Mouse (Mus musculus) intestine, postnatal 0 days (tissue): Measurements from ENCODE around the gene Olfr93. TPM values are rescaled to one million over a fixed set of nuclear protein-coding genes. Genes with fewer than 3 reads are reported as not detected.

ENCODE experiments used
- ATAC-seq: fragments of 200-750 bp; cut with Nextera tagmentation; 2 replicates; pipeline ENCODE4 v1.8.0; 2017; ENCODE audit warnings: mild to moderate bottlenecking, moderate TSS enrichment, moderate library complexity
- H3K27ac ChIP-seq: fragments of 300-500 bp; sonication (generic); 2 replicates; pipeline ENCODE4 v1.5.1; 2014; ENCODE audit warnings: mild to moderate bottlenecking, low read depth, low read length, moderate library complexity
- H3K27me3 ChIP-seq: fragments of 300-500 bp; sonication (generic); replicated peaks from 2 replicates; pipeline ENCODE4 v1.6.1; 2014; ENCODE audit warnings: low read length, mixed read lengths; ENCODE audit not compliant: control insufficient read depth, insufficient read depth
- H3K36me3 ChIP-seq: fragments of 300-500 bp; sonication (generic); 2 replicates; pipeline ENCODE4 v1.6.1; 2014; ENCODE audit warnings: mild to moderate bottlenecking, moderate library complexity; ENCODE audit not compliant: control insufficient read depth, insufficient read depth
- H3K4me1 ChIP-seq: fragments of 300-500 bp; sonication (generic); replicated peaks from 2 replicates; pipeline ENCODE4 v1.6.1; 2014; ENCODE audit warnings: antibody characterized with exemption, low read length, mixed read lengths; ENCODE audit not compliant: control insufficient read depth, insufficient read depth
- H3K4me2 ChIP-seq: fragments of 300-500 bp; sonication (generic); replicated peaks from 2 replicates; pipeline ENCODE4 v1.6.1; 2014; ENCODE audit warnings: low read depth, mild to moderate bottlenecking, moderate library complexity
- H3K4me3 ChIP-seq: fragments of 300-500 bp; sonication (generic); 2 replicates; pipeline ENCODE4 v1.5.1; 2014; ENCODE audit warnings: low read depth, low read length
- H3K9ac ChIP-seq: fragments of 300-500 bp; sonication (generic); 2 replicates; pipeline ENCODE4 v1.6.1; 2014; ENCODE audit warnings: mild to moderate bottlenecking, low read depth, low read length
- H3K9me3 ChIP-seq: fragments of 300-500 bp; sonication (generic); 2 replicates; pipeline ENCODE4 v1.6.1; 2016; ENCODE audit warnings: mixed run types; ENCODE audit not compliant: control insufficient read depth
- CTCF ChIP-seq: sonication (generic); IDR thresholded peaks from 2 replicates; pipeline ENCODE4 v1.5.1; 2016; ENCODE audit warnings: low read depth, mild to moderate bottlenecking, control low read depth, antibody characterized with exemption, moderate library complexity
- WGBS: fragments of 180-500 bp; shearing (Covaris S2); extraction: QIAGEN DNeasy Blood & Tissue Kit; methylation state at CpG from one replicate; pipeline ENCODE4 v1.1.7; 2014; 5-methylcytosine and 5-hydroxymethylcytosine counted together
- polyA plus RNA-seq: library from polyadenylated mRNA; unstranded; fragments of >200 nt; fragmentation: Nextera tagmentation; extraction: Ambion mirVana; gene quantifications from 2 replicates; pipeline ENCODE4 v1.2.1, GENCODE M21; 2015

Gene Olfr93
- not detected in 2 replicates for polyA plus RNA-seq

DNA sequence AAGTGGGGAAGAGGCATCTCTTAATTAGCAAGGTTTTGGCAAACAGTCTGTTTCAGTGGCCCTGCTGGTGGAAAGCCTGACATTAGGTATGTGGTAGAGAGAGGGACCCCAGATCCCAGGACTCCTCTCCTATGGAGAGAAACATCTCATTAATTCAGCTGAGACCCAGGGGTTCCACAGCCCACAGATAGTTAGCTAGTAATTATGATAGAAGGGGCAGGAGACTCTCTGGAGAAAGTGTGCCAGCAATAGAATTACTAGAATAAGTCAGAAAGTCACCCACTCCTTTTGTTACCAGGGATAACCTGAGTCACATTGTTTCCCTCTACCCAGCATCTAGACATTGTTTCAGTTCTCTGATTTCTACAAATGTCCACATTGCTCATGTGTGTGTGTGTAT lies at the start of gene Olfr93:
Olfr93 (minus strand) TSS at position 101 of the 400 bp plus-strand sequence.
- Histone ChIP-seq H3K27ac (no peak within 1 kb of the TSS), H3K9ac (no peak within 1 kb of the TSS), H3K4me3 (no peak within 1 kb of the TSS), H3K4me1 (no peaks in the 10 kb centered on the region), H3K27me3 (no peaks in the 10 kb centered on the region), H3K9me3 (no peaks in the 10 kb centered on the region), H3K36me3 (no peaks in the 10 kb centered on the region), H3K4me2 (no peak within 1 kb of the TSS)
- ATAC-seq, result no peak
- TF ChIP-seq CTCF, result no peak

DNA sequence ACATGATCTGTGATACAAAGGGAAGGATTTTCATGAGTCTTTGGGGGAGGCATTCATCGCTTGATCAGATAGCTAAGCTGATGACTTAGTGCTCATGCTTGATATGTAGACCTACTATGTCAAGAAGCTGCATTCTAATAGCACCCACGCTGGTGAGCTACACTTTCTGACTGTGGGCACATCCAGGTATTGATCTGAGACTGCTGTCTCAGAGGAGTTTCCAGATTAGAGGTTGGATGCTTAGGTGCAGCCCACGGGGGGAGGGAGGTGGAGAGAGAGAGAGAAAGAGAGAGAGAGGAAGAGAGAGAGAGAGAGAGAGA lies 42.6 kb upstream of the Olfr93 start:
- 33% methylated on average over 3 of the region's 3 CpGs for WGBS
- Histone ChIP-seq H3K27ac (no peak overlapping the region), H3K9ac (no peak overlapping the region), H3K4me1 (no peaks in the 10 kb centered on the region), H3K27me3 (no peaks in the 10 kb centered on the region), H3K4me3 (no peak overlapping the region), H3K9me3 (no peaks in the 10 kb centered on the region), H3K4me2 (no peak overlapping the region), H3K36me3 (no peaks in the 10 kb centered on the region)
- no peak for ATAC-seq
- TF ChIP-seq CTCF, result no peak

DNA sequence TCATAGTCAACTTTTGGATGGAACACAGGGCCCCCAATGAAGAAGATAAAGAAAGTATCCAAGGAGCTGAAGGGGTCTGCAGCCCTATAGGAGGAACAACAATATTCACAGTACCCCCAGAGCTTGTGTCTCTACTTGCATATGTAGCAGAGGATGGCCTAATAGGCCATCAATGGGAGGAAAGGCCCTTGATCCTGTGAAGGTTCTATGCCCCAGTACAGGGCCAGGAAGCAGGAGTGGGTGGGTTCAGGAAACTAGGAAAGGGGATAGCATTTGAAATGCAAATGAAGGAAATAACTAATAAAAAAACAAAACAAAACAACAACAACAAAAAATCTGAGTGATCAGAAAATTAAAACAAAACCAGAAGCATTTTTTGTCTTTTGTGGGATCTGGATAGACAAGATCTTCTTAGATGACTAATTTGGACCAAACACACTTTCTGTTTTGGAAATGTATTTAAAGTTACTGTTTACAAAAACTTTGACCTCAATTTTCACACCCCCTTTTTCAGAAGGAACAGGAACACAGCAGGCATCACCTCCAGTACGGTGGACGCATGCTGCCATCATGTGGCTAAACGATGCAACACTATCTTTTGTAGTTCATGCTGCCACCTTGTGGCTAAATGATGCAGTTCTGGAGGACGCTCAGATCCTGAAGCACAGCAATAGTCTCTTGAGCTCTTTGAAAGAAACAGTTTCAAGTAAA lies 42.1 kb upstream of the Olfr93 start:
- TF ChIP-seq CTCF, result peak; percentile 100
- no peaks in the 10 kb centered on the region for H3K4me1 ChIP-seq
- H3K36me3 ChIP-seq, result no peaks in the 10 kb centered on the region
- H3K9me3 ChIP-seq, result no peaks in the 10 kb centered on the region
- H3K9ac ChIP-seq, result no peak overlapping the region
- no peak for ATAC-seq
- no peak overlapping the region for H3K4me3 ChIP-seq
- WGBS, result 1% methylated on average over 4 of the region's 4 CpGs
- H3K27me3 ChIP-seq, result no peaks in the 10 kb centered on the region
- H3K4me2 ChIP-seq, result no peak overlapping the region
- no peak overlapping the region for H3K27ac ChIP-seq

DNA sequence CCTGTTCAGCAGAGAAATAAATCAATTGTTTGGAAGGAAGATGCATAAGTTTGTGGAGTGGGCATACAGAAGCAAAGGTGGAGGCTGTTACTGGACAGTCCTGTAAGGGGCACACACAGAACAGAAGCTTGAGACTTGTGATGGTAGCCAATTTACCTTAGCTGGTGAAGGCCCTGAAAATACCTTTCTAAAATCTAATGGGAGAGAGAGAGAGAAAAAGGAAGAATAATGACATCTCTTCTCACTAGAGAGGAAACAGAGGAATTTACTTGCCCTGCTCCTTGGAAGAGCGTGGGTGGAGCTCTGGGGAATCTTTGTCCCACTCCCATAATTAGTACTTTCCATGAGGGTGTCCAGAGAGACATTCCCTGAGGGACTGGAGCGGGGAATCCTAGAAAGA lies 39.6 kb upstream of the Olfr93 start, which contains the start of gene Olfr94:
Olfr94 (minus strand) TSS at position 101 of the 400 bp plus-strand sequence.
- ATAC-seq, result no peak
- no peaks in the 10 kb centered on the region for H3K4me1 ChIP-seq
- peaks cover 22% of the 10 kb centered on the region for H3K27me3 ChIP-seq
- no peak within 1 kb of the TSS for H3K27ac ChIP-seq
- H3K4me2 ChIP-seq, result no peak within 1 kb of the TSS
- H3K36me3 ChIP-seq, result no peaks in the 10 kb centered on the region
- no peak within 1 kb of the TSS for H3K4me3 ChIP-seq
- H3K9me3 ChIP-seq, result no peaks in the 10 kb centered on the region
- TF ChIP-seq CTCF, result no peak
- no peak within 1 kb of the TSS for H3K9ac ChIP-seq
- 76% methylated on average over 2 of the region's 2 CpGs for WGBS

DNA sequence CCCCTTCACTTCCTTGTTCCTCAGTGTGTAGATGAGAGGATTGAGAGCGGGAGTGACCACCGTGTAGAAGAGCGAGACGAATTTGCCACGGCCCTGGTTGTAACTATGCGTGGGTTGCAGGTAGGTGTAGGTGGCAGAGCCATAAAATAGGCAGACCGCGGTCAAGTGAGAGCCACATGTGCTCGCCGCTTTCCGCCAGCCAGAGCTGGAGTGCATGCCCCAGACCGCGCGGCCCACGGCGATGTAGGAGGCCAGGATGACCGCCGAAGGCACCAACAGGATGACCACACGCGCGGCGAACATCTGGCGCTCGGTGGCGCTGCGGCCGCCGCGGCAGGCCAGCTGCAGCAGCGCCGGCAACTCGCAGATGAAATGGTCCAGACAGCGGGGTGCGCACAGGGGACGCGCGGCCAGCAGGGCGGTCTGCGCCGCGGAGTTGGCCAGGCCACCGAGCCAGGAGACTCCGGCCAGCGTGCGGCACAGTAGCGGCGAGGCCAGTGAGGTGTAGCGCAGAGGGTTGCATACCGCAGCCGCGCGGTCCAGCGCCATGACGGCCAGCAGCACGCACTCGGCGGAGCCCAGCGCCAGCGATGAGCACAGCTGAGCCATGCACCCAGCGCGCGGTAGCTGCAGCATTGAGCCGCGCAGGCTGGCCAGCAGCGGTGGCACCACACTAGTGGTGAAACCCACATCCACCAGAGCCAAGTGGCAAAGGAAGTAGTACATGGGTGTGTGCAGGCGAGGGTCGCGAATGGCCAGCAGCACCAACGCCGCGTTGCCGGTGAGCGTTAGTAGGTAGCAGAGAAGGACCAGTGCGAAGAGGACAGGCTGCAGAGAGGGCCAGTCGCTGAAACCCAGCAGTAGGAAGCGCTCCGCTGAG lies 35.8 kb upstream of the Olfr93 start:
- H3K27me3 ChIP-seq, result peaks cover 28% of the 10 kb centered on the region
- H3K9ac ChIP-seq, result no peak overlapping the region
- no peaks in the 10 kb centered on the region for H3K9me3 ChIP-seq
- no peaks in the 10 kb centered on the region for H3K36me3 ChIP-seq
- H3K4me3 ChIP-seq, result peak overlapping the region; percentile 39
- peak overlapping the region; percentile 70 for H3K4me2 ChIP-seq
- peak; percentile 73 for ATAC-seq
- no peak overlapping the region for H3K27ac ChIP-seq
- 1% methylated on average over 77 of the region's 77 CpGs for WGBS
- no peaks in the 10 kb centered on the region for H3K4me1 ChIP-seq
- TF ChIP-seq CTCF, result peak; percentile 33

DNA sequence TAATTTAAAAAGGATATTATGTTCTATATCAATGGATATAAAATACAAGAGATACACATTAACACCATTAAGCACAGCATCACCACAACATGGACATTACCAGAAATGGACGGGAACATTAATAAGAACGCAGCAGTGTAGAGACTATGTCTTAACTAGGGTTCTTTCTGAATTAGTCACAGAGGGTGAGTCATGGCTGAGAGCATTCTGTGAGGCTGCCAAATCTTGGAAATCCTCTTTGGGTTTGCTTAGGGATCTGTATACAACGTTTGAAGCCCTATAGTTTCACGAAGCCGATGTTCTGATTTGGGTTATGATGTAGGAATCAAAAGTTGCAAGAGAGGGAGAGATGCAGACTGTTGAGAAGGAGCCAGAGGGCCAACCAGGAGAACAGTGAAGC lies 33.5 kb upstream of the Olfr93 start:
- WGBS, result 76% methylated on average over 5 of the region's 5 CpGs
- H3K36me3 ChIP-seq, result no peaks in the 10 kb centered on the region
- no peaks in the 10 kb centered on the region for H3K9me3 ChIP-seq
- H3K4me2 ChIP-seq, result no peak overlapping the region
- no peak overlapping the region for H3K27ac ChIP-seq
- H3K27me3 ChIP-seq, result peaks cover 28% of the 10 kb centered on the region
- no peak for TF ChIP-seq CTCF
- H3K4me1 ChIP-seq, result no peaks in the 10 kb centered on the region
- ATAC-seq, result no peak
- H3K4me3 ChIP-seq, result no peak overlapping the region
- no peak overlapping the region for H3K9ac ChIP-seq
